Mouse (Mus musculus): ENCODE measurements at regions not wholly inside any gene's neighbourhood (a gene's known extent, or its start where the extent isn't known, plus 50 kb on each side); places are given as distances from the start of the nearest gene placed in this dataset.
A peak's percentile ranks its signal among the peaks of the same experiment; 100 is the strongest.
"Not testable (repeated sequence)": the region's sequence is repeated elsewhere in the genome, so short reads cannot be mapped to it uniquely, and the experiment has no call there.

GRCm38 (mm10) chr3:60798461-60798860, 204.1 kb upstream of the P2ry1 start:
- intact Hi-C loops (cut with DNase I): no loop called here
- no peak for DNase-seq

- no peak for DNase-seq
- intact Hi-C loops (cut with DNase I): no loop called here
These were observed 203.7 kb upstream of the P2ry1 start for GRCm38 (mm10) chr3:60798862-60799261.

- DNase-seq: no peak
- intact Hi-C loops (cut with DNase I): no loop called here
These were observed 197.8 kb upstream of the P2ry1 start for GRCm38 (mm10) chr3:60804711-60805293.

GRCm38 (mm10) chr3:60811924-60812323, 190.7 kb upstream of the P2ry1 start:
- peak in 1 of 2 experiments; percentile 22 for DNase-seq
- intact Hi-C loops (cut with DNase I): no loop called here

- intact Hi-C loops (cut with DNase I): no loop called here
- no peak for DNase-seq
These were observed 189.1 kb upstream of the P2ry1 start for GRCm38 (mm10) chr3:60813485-60813884.

- intact Hi-C loops (cut with DNase I): no loop called here
These were observed 182.8 kb upstream of the P2ry1 start for GRCm38 (mm10) chr3:60819684-60820281.

GRCm38 (mm10) chr3:60821463-60821862, 181.1 kb upstream of the P2ry1 start:
- intact Hi-C loops (cut with DNase I): no loop called here
- no peak for DNase-seq

More at GRCm38 (mm10) chr3:60819684-60820281, 182.8 kb upstream of the P2ry1 start:
- no peak for DNase-seq

GRCm38 (mm10) chr3:60826759-60827158, 175.8 kb upstream of the P2ry1 start:
- no peak for DNase-seq
- intact Hi-C loops (cut with DNase I): no loop called here

GRCm38 (mm10) chr3:60832385-60832784, 170.2 kb upstream of the P2ry1 start:
- intact Hi-C loops (cut with DNase I): no loop called here
- DNase-seq: no peak

- intact Hi-C loops (cut with DNase I): no loop called here
- DNase-seq: no peak
These were observed 160.7 kb upstream of the P2ry1 start for GRCm38 (mm10) chr3:60841895-60842294.

- intact Hi-C loops (cut with DNase I): no loop called here
- peak in 1 of 2 experiments; percentile 6 for DNase-seq
These were observed 157.3 kb upstream of the P2ry1 start for GRCm38 (mm10) chr3:60845293-60845692.

- intact Hi-C loops (cut with DNase I): no loop called here
- no peak for DNase-seq
These were observed 154.2 kb upstream of the P2ry1 start for GRCm38 (mm10) chr3:60848437-60848836.

GRCm38 (mm10) chr3:60853773-60854172, 148.8 kb upstream of the P2ry1 start:
- intact Hi-C loops (cut with DNase I): no loop called here
- no peak for DNase-seq

- no peak for DNase-seq
- intact Hi-C loops (cut with DNase I): no loop called here
These were observed 146.9 kb upstream of the P2ry1 start for GRCm38 (mm10) chr3:60855734-60856133.

- intact Hi-C loops (cut with DNase I): no loop called here
- DNase-seq: no peak
These were observed 144.0 kb upstream of the P2ry1 start for GRCm38 (mm10) chr3:60858474-60859118.

GRCm38 (mm10) chr3:60859119-60859515, 143.5 kb upstream of the P2ry1 start:
- DNase-seq: no peak
- intact Hi-C loops (cut with DNase I): no loop called here

- DNase-seq; intact Hi-C loops (cut with DNase I): not testable (repeated sequence)
These were observed 125.7 kb upstream of the P2ry1 start for GRCm38 (mm10) chr3:60876858-60877257.

GRCm38 (mm10) chr3:60878880-60879279, 123.7 kb upstream of the P2ry1 start:
- no peak for DNase-seq
- intact Hi-C loops (cut with DNase I): no loop called here

- intact Hi-C loops (cut with DNase I): no loop called here
- DNase-seq: no peak
These were observed 118.6 kb upstream of the P2ry1 start for GRCm38 (mm10) chr3:60884027-60884426.

GRCm38 (mm10) chr3:60889191-60889861, 113.3 kb upstream of the P2ry1 start:
- intact Hi-C loops (cut with DNase I): no loop called here
- DNase-seq: no peak

- intact Hi-C loops (cut with DNase I): no loop called here
- no peak for DNase-seq
These were observed 104.8 kb upstream of the P2ry1 start for GRCm38 (mm10) chr3:60897628-60898269.

Data from heart, postnatal 14 days (tissue).